Mouse (Mus musculus): ENCODE data around the gene Gstt2. TPM values are rescaled to one million over a fixed set of nuclear protein-coding genes. Genes with fewer than 3 reads are reported as not detected.

Gene Gstt2
- polyA plus RNA-seq, 1 experiment, result 0.49 TPM

DNA sequence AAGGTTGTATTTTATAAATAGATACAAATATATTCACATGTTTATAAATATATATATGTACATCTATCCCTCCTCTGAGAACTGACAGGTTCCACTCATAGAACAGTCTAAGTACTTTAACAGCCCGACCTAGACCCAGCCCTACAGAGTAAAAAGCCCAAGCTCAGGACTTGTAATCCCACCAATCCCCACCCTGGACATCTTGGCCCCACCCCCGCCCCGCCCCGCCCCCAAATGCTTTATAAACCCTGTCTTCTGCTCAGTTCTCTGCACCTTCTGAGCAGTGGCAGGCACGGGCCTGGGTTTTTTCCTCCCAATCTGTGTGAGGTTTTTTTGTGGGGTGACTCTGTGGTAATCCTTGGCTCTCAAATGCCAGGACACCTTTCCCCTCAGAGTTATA, 16.9 kb upstream of the Gstt2 start:
- Histone ChIP-seq H3ac (ENCODE audit: control insufficient read depth, insufficient read length, low read depth) (no peak overlapping the region), H3K79me2 (ENCODE audit: control insufficient read depth, insufficient read depth) (peaks cover 18% of the 10 kb centered on the region), H3K79me3 (ENCODE audit: low read depth) (peaks cover 9% of the 10 kb centered on the region), H3K36me3 (ENCODE audit: control insufficient read depth, insufficient read depth) (peaks cover 22% of the 10 kb centered on the region), H3K27me3 (ENCODE audit: control insufficient read depth, insufficient read depth, insufficient read length) (no peaks in the 10 kb centered on the region), H3K4me3 (ENCODE audit: insufficient read depth, poor library complexity, severe bottlenecking) (no peak overlapping the region)
- TF ChIP-seq MYOG (IDR thresholded peaks at IDR 0.05; ENCODE audit: control insufficient read depth, extremely low read depth, insufficient read length) (no peak), CEBPB (IDR thresholded peaks at IDR 0.05; ENCODE audit: low read depth) (no peak), CTCF (IDR thresholded peaks at IDR 0.05; ENCODE audit: control insufficient read depth, insufficient read depth, insufficient read length) (no peak), FOSL1 (IDR thresholded peaks at IDR 0.05; ENCODE audit: insufficient read depth, low read length, poor library complexity, severe bottlenecking) (no peak), MYOD1 (IDR thresholded peaks at IDR 0.05; ENCODE audit: control insufficient read depth, insufficient read length, low read depth) (no peak), USF1 (IDR thresholded peaks at IDR 0.05; ENCODE audit: low read depth) (no peak), MAX (IDR thresholded peaks at IDR 0.05) (no peak)

- H3K27me3 ChIP-seq (ENCODE audit: control insufficient read depth, insufficient read depth, insufficient read length), result no peaks in the 10 kb centered on the region
- peaks cover 20% of the 10 kb centered on the region for H3K36me3 ChIP-seq (ENCODE audit: control insufficient read depth, insufficient read depth)
- peaks cover 3% of the 10 kb centered on the region for H3K79me3 ChIP-seq (ENCODE audit: low read depth)
- H3ac ChIP-seq (ENCODE audit: control insufficient read depth, insufficient read length, low read depth), result no peak overlapping the region
- no peak overlapping the region for H3K4me3 ChIP-seq (ENCODE audit: insufficient read depth, poor library complexity, severe bottlenecking)
- peaks cover 12% of the 10 kb centered on the region for H3K79me2 ChIP-seq (ENCODE audit: control insufficient read depth, insufficient read depth)
- no peak for TF ChIP-seq MYOG (IDR thresholded peaks at IDR 0.05; ENCODE audit: control insufficient read depth, extremely low read depth, insufficient read length)
- TF ChIP-seq MAX (IDR thresholded peaks at IDR 0.05), result no peak
- no peak for TF ChIP-seq USF1 (IDR thresholded peaks at IDR 0.05; ENCODE audit: low read depth)
- no peak for TF ChIP-seq CTCF (IDR thresholded peaks at IDR 0.05; ENCODE audit: control insufficient read depth, insufficient read depth, insufficient read length)
- no peak for TF ChIP-seq MYOD1 (IDR thresholded peaks at IDR 0.05; ENCODE audit: control insufficient read depth, insufficient read length, low read depth)
- no peak for TF ChIP-seq FOSL1 (IDR thresholded peaks at IDR 0.05; ENCODE audit: insufficient read depth, low read length, poor library complexity, severe bottlenecking)
- TF ChIP-seq CEBPB (IDR thresholded peaks at IDR 0.05; ENCODE audit: low read depth), result no peak
Observed at GRCm38 (mm10) chr10:75853452-75853851, 16.2 kb upstream of the Gstt2 start.

DNA sequence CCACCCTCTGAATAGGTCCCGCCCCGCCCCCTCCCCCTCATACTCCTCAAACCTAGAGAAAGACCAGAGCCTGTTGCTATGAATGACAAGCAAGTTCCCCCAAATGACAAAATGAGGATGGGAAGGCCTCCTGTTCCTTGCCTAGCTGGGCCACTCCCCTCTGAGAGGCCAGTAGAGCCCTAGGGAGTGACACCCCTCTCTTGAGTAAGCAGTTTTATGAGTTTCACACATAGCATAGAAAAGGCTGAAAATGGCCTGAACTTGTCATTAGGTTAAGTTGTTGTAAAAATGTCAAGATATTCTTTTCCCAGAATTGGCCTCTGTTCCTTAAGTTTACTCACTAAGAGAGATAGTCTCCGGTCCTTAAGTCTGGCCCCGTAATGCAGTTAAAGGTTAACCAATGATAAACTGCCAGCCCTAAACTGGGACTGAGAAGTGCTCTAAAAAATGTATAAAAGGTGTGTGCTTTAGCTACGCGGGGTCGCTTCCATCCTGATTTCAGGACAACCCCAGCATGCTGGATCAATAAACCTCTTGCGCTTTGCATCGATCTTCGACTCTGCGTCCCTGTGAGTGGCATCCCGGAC, 15.4 kb upstream of the Gstt2 start:
- no peaks in the 10 kb centered on the region for H3K79me3 ChIP-seq (ENCODE audit: low read depth)
- no peak overlapping the region for H3ac ChIP-seq (ENCODE audit: control insufficient read depth, insufficient read length, low read depth)
- H3K36me3 ChIP-seq (ENCODE audit: control insufficient read depth, insufficient read depth), result peaks cover 12% of the 10 kb centered on the region
- no peak for TF ChIP-seq USF1 (IDR thresholded peaks at IDR 0.05; ENCODE audit: low read depth)
- TF ChIP-seq FOSL1 (IDR thresholded peaks at IDR 0.05; ENCODE audit: insufficient read depth, low read length, poor library complexity, severe bottlenecking), result no peak
- TF ChIP-seq CTCF (IDR thresholded peaks at IDR 0.05; ENCODE audit: control insufficient read depth, insufficient read depth, insufficient read length), result no peak
- no peak for TF ChIP-seq MYOD1 (IDR thresholded peaks at IDR 0.05; ENCODE audit: control insufficient read depth, insufficient read length, low read depth)
- peaks cover 3% of the 10 kb centered on the region for H3K79me2 ChIP-seq (ENCODE audit: control insufficient read depth, insufficient read depth)
- no peaks in the 10 kb centered on the region for H3K27me3 ChIP-seq (ENCODE audit: control insufficient read depth, insufficient read depth, insufficient read length)
- H3K4me3 ChIP-seq (ENCODE audit: insufficient read depth, poor library complexity, severe bottlenecking), result no peak overlapping the region

DNA sequence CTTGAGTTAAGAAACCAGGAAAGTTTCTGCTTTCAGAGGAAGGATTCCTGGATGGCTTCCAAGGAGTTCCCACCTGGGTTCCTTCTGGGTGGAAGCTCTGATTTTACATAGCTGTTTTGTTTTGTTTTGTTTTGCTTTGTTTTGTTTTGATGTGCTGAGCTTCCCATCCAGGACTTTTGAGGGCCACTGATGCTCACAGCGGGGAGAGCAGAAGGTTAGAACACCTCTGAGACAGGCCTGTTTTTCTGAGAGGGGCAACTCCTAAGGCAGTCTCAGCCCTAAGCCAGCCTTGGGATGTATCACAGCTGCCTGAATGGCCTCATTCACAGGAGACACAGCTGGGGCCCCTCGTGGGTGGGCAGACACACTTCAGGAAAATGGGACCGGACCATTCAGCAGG, 14.5 kb upstream of the Gstt2 start:
- H3K4me3 ChIP-seq (ENCODE audit: insufficient read depth, poor library complexity, severe bottlenecking), result no peak overlapping the region
- no peaks in the 10 kb centered on the region for H3K79me3 ChIP-seq (ENCODE audit: low read depth)
- peaks cover 3% of the 10 kb centered on the region for H3K36me3 ChIP-seq (ENCODE audit: control insufficient read depth, insufficient read depth)
- no peaks in the 10 kb centered on the region for H3K79me2 ChIP-seq (ENCODE audit: control insufficient read depth, insufficient read depth)
- TF ChIP-seq CTCF (IDR thresholded peaks at IDR 0.05; ENCODE audit: control insufficient read depth, insufficient read depth, insufficient read length) (no peak), MAX (IDR thresholded peaks at IDR 0.05) (no peak), FOSL1 (IDR thresholded peaks at IDR 0.05; ENCODE audit: insufficient read depth, low read length, poor library complexity, severe bottlenecking) (no peak), USF1 (IDR thresholded peaks at IDR 0.05; ENCODE audit: low read depth) (no peak), MYOD1 (IDR thresholded peaks at IDR 0.05; ENCODE audit: control insufficient read depth, insufficient read length, low read depth) (no peak), MYOG (IDR thresholded peaks at IDR 0.05; ENCODE audit: control insufficient read depth, extremely low read depth, insufficient read length) (no peak)
- no peak overlapping the region for H3ac ChIP-seq (ENCODE audit: control insufficient read depth, insufficient read length, low read depth)
- H3K27me3 ChIP-seq (ENCODE audit: control insufficient read depth, insufficient read depth, insufficient read length), result no peaks in the 10 kb centered on the region

GRCm38 (mm10) chr10:75851076-75851475, 13.9 kb upstream of the Gstt2 start:
- Histone ChIP-seq H3K4me3 (ENCODE audit: insufficient read depth, poor library complexity, severe bottlenecking) (no peak overlapping the region), H3K79me3 (ENCODE audit: low read depth) (no peaks in the 10 kb centered on the region), H3K79me2 (ENCODE audit: control insufficient read depth, insufficient read depth) (no peaks in the 10 kb centered on the region), H3K36me3 (ENCODE audit: control insufficient read depth, insufficient read depth) (no peaks in the 10 kb centered on the region), H3ac (ENCODE audit: control insufficient read depth, insufficient read length, low read depth) (no peak overlapping the region), H3K27me3 (ENCODE audit: control insufficient read depth, insufficient read depth, insufficient read length) (no peaks in the 10 kb centered on the region)
- TF ChIP-seq CTCF (IDR thresholded peaks at IDR 0.05; ENCODE audit: control insufficient read depth, insufficient read depth, insufficient read length) (no peak), USF1 (IDR thresholded peaks at IDR 0.05; ENCODE audit: low read depth) (no peak), CEBPB (IDR thresholded peaks at IDR 0.05; ENCODE audit: low read depth) (no peak), MYOD1 (IDR thresholded peaks at IDR 0.05; ENCODE audit: control insufficient read depth, insufficient read length, low read depth) (no peak), FOSL1 (IDR thresholded peaks at IDR 0.05; ENCODE audit: insufficient read depth, low read length, poor library complexity, severe bottlenecking) (no peak), MAX (IDR thresholded peaks at IDR 0.05) (no peak), MYOG (IDR thresholded peaks at IDR 0.05; ENCODE audit: control insufficient read depth, extremely low read depth, insufficient read length) (no peak)

DNA sequence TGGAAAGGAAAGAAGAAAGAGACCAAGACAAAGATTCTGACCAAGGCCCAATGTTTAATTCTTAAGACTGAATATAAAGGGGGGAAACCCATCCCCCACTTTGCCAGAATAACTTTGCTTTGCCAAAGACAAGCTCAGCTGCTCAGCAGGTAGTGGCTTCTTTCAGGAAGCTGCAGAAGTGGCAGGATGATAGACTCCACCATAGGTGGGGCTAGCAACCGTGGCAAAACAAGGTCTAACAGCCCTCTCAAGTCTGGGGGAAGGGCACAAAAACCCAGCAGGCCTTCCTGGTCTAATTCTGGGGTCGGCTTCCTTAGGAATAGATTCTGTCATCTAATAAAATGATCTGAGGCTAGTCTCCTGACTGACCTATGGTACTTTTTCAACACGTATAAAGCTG, 11.2 kb upstream of the Gstt2 start:
- Histone ChIP-seq H3K79me2 (ENCODE audit: control insufficient read depth, insufficient read depth) (no peaks in the 10 kb centered on the region), H3ac (ENCODE audit: control insufficient read depth, insufficient read length, low read depth) (no peak overlapping the region)
- no peak for TF ChIP-seq CEBPB (IDR thresholded peaks at IDR 0.05; ENCODE audit: low read depth)
- no peak for TF ChIP-seq MAX (IDR thresholded peaks at IDR 0.05)
- TF ChIP-seq FOSL1 (IDR thresholded peaks at IDR 0.05; ENCODE audit: insufficient read depth, low read length, poor library complexity, severe bottlenecking), result no peak
- no peak for TF ChIP-seq USF1 (IDR thresholded peaks at IDR 0.05; ENCODE audit: low read depth)
- TF ChIP-seq MYOG (IDR thresholded peaks at IDR 0.05; ENCODE audit: control insufficient read depth, extremely low read depth, insufficient read length), result no peak
- no peak for TF ChIP-seq CTCF (IDR thresholded peaks at IDR 0.05; ENCODE audit: control insufficient read depth, insufficient read depth, insufficient read length)
- TF ChIP-seq MYOD1 (IDR thresholded peaks at IDR 0.05; ENCODE audit: control insufficient read depth, insufficient read length, low read depth), result no peak

More for the DNA sequence above, 11.2 kb upstream of the Gstt2 start:
- Histone ChIP-seq H3K79me3 (ENCODE audit: low read depth) (no peaks in the 10 kb centered on the region), H3K4me3 (ENCODE audit: insufficient read depth, poor library complexity, severe bottlenecking) (no peak overlapping the region), H3K36me3 (ENCODE audit: control insufficient read depth, insufficient read depth) (no peaks in the 10 kb centered on the region), H3K27me3 (ENCODE audit: control insufficient read depth, insufficient read depth, insufficient read length) (peaks cover 3% of the 10 kb centered on the region)
